Mouse (Mus musculus) brain, embryonic 18.5 days (tissue): Measurements from ENCODE around the gene Rpl6.
"Not testable (repeated sequence)": the region's sequence is repeated elsewhere in the genome, so short reads cannot be mapped to it uniquely, and the experiment has no call there.

Experiments
- DNase-seq: peaks from one replicate; pipeline ENCODE4 v3.0.0-alpha.2; 2012; ENCODE audit warnings: low read depth, low spot score

Rpl6 gene

GRCm38 (mm10) chr5:121224856-121225255, 20.6 kb downstream of the Rpl6 start:
- no peak for DNase-seq

- no peak for DNase-seq
Measured at GRCm38 (mm10) chr5:121225854-121226253, 21.6 kb downstream of the Rpl6 start.

GRCm38 (mm10) chr5:121226406-121226805, 22.1 kb downstream of the Rpl6 start:
- DNase-seq: no peak

- no peak for DNase-seq
Measured at GRCm38 (mm10) chr5:121226845-121227244, 22.6 kb downstream of the Rpl6 start.

- not testable (repeated sequence) for DNase-seq
Measured at GRCm38 (mm10) chr5:121227330-121227729, 23.0 kb downstream of the Rpl6 start.

- DNase-seq: no peak
Measured at GRCm38 (mm10) chr5:121229182-121229581, 24.9 kb downstream of the Rpl6 start.

GRCm38 (mm10) chr5:121230811-121231210, 26.5 kb downstream of the Rpl6 start:
- no peak for DNase-seq

GRCm38 (mm10) chr5:121232789-121233188, 28.5 kb downstream of the Rpl6 start:
- no peak for DNase-seq

- no peak for DNase-seq
Measured at GRCm38 (mm10) chr5:121233726-121234125, 29.4 kb downstream of the Rpl6 start.

- DNase-seq: no peak
Measured at GRCm38 (mm10) chr5:121236171-121236570, 31.9 kb downstream of the Rpl6 start.

GRCm38 (mm10) chr5:121238208-121238607, 33.9 kb downstream of the Rpl6 start:
- DNase-seq: no peak

GRCm38 (mm10) chr5:121239846-121240245, 35.6 kb downstream of the Rpl6 start:
- DNase-seq: no peak

- DNase-seq: no peak
Measured at GRCm38 (mm10) chr5:121241182-121241581, 36.9 kb downstream of the Rpl6 start.

- DNase-seq: no peak
Measured at GRCm38 (mm10) chr5:121242261-121242660, 38.0 kb downstream of the Rpl6 start.

- DNase-seq: no peak
Measured at GRCm38 (mm10) chr5:121242701-121243100, 38.4 kb downstream of the Rpl6 start.

GRCm38 (mm10) chr5:121243676-121244364, 39.5 kb downstream of the Rpl6 start:
- no peak for DNase-seq

- no peak for DNase-seq
Measured at GRCm38 (mm10) chr5:121244365-121244731, 40.1 kb downstream of the Rpl6 start.

GRCm38 (mm10) chr5:121245201-121245600, 40.9 kb downstream of the Rpl6 start:
- no peak for DNase-seq

GRCm38 (mm10) chr5:121248766-121249394, 44.6 kb downstream of the Rpl6 start:
- DNase-seq: no peak

GRCm38 (mm10) chr5:121249693-121250092, 45.4 kb downstream of the Rpl6 start:
- DNase-seq: no peak

GRCm38 (mm10) chr5:121251813-121252212, 47.5 kb downstream of the Rpl6 start:
- no peak for DNase-seq

GRCm38 (mm10) chr5:121253816-121254497, 49.7 kb downstream of the Rpl6 start:
- no peak for DNase-seq

GRCm38 (mm10) chr5:121254977-121255376, 50.7 kb downstream of the Rpl6 start:
- no peak for DNase-seq
